Mouse (Mus musculus) heart, postnatal 36 days (tissue): ENCODE data around the gene Gm2075. TPM values are rescaled to one million over a fixed set of nuclear protein-coding genes. Genes with fewer than 3 reads are reported as not detected.
"Not testable (repeated sequence)": the region's sequence is repeated elsewhere in the genome, so short reads cannot be mapped to it uniquely, and the experiment has no call there.

Source experiments
- DNase-seq, 2 experiments: peaks; one replicate each; pipeline ENCODE4 v3.0.0; 2021 to 2022
- intact Hi-C: fragments of 180-260 bp; cut with DNase I; formaldehyde crosslinking; loops from one replicate; pipeline ENCODE4 v1.15.1; 2025
- total RNA-seq, 2 experiments: library from RNA; stranded (reverse); gene quantifications; 2 replicates each; pipeline ENCODE4 v1.2.3; 2021

Gene Gm2075
- total RNA-seq, result not detected

- intact Hi-C loops, result not testable (repeated sequence)
Measured at GRCm38 (mm10) chr12:88011548-88011947, at the start of gene Gm2075. Gene Gm2075, plus strand, starts transcription at chr12:88011848.

DNA sequence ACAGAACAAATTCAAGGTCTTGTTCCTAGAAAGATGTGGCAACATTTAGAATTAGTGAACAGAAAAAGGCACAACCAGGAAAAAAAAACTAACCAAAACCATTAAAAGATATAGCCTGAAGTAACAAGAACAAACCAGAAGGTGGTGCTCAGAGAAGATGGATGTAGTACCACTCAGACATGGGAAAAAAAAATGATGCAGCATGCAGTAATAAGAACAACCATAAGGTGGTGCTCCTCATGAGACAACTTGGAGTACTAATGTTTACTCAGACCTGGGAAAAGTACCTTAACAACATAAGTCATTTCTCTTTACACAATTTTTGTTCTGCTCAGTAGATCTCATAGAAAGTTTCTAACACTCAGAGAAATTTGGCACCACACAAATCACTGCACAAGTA, 27.6 kb upstream of the Gm2075 start:
- intact Hi-C loops, result not testable (repeated sequence)

More at GRCm38 (mm10) chr12:88011548-88011947, at the start of gene Gm2075:
- DNase-seq, result not testable (repeated sequence)

DNA sequence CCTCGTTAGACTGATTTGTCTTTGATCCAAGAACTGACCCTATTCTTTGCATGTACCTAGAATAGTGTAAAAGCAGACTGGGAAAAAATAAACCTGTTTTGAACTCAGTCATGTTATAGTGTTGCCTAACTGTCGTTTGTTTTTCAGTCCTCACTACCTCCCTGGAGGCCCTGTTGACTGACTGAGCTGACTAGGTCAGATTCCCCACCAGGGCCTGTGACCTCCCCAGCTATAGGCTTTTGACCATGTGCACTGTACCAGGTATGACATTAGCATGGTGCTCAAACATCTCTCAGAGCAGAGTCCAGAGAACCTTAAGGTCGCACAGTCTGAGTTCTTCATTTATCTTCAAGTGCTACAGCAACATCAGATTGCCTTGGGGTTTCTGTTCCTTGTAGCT, 7.5 kb upstream of the Gm2075 start:
- DNase-seq, intact Hi-C loops: not testable (repeated sequence)

More for the DNA sequence above, 27.6 kb upstream of the Gm2075 start:
- DNase-seq, result not testable (repeated sequence)

- DNase-seq, intact Hi-C loops: not testable (repeated sequence)
Measured at GRCm38 (mm10) chr12:88018671-88019070, 7.0 kb downstream of the Gm2075 start, which contains the start of gene Gm6803. Gene Gm6803, minus strand, starts transcription at chr12:88018771.

DNA sequence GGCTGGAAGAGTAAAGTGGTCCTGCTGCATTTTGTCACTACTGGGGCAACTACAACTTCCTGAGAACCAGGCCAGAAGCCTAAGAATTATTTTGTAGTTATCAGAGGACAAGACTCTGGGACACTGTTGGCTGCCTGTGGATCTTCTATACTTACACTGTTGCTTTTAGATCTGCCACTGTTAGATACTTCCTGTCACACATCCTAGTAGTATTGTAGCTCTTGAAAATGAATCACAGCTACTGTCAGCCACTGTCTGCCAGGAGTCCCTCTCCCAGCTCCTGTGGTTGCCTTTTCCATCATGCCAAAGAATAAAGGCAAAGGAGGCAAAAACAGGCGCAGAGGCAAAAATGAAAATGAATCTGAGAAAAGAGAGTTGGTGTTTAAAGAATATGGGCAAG, 15.1 kb downstream of the Gm2075 start, which contains the start of gene Gm2056:
Gm2056 (plus strand) TSS at position 301 of the 400 bp plus-strand sequence.
- intact Hi-C loops, DNase-seq: not testable (repeated sequence)

GRCm38 (mm10) chr12:88032250-88032649, 20.6 kb downstream of the Gm2075 start:
- DNase-seq, intact Hi-C loops: not testable (repeated sequence)

GRCm38 (mm10) chr12:88039062-88039461, 27.4 kb downstream of the Gm2075 start:
- DNase-seq, intact Hi-C loops: not testable (repeated sequence)

DNA sequence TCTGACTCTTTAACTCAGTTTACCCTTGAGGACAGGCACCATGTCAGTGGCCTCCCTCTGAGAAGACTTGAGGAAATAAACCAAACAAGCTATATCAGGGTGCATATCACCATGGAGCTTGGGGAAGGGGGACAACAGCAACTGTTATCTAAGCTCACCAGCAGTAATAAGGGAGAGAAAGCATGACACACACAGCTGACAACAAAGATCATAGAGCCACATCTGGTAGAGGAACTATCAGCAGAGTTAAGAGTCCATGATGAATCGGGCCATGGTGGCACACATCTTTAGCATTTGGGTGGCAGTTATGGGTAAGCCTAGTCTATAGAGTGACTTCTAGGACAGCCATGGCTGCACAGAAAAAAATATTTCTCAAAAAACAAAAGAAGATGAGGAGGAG, 28.1 kb downstream of the Gm2075 start:
- DNase-seq, intact Hi-C loops: not testable (repeated sequence)

- intact Hi-C loops, result not testable (repeated sequence)
Measured at GRCm38 (mm10) chr12:88045226-88045625, 33.6 kb downstream of the Gm2075 start.

More at GRCm38 (mm10) chr12:88045226-88045625, 33.6 kb downstream of the Gm2075 start:
- DNase-seq, result not testable (repeated sequence)

Other genes with a start within 250 kb of the Gm2075 start
- gene Gm21319, start 236.1 kb upstream of the Gm2075 start, total RNA-seq, result not detected
- gene Gm21936, start 216.3 kb upstream of the Gm2075 start, total RNA-seq, result not detected
- gene BB287469, start 195.3 kb upstream of the Gm2075 start, total RNA-seq, result not detected
- gene Gm2001, start 169.5 kb upstream of the Gm2075 start, total RNA-seq, result not detected
- gene Gm2016, start 137.8 kb upstream of the Gm2075 start, total RNA-seq, result not detected
- not detected for gene Gm2022, start 116.5 kb upstream of the Gm2075 start, total RNA-seq
- not detected for gene Gm2035, start 92.0 kb upstream of the Gm2075 start, total RNA-seq
- not detected for gene Gm2042, start 57.8 kb upstream of the Gm2075 start, total RNA-seq
- gene Gm6803, start 6.9 kb downstream of the Gm2075 start, total RNA-seq, result not detected
- gene Gm2056, start 15.2 kb downstream of the Gm2075 start, total RNA-seq, result not detected
- gene Gm16368, start 71.8 kb downstream of the Gm2075 start, total RNA-seq, result not detected
- gene Gm10436, start 170.3 kb downstream of the Gm2075 start, total RNA-seq, result not detected
- gene Gm8332, start 238.3 kb downstream of the Gm2075 start, total RNA-seq, result not detected